Mouse (Mus musculus) heart, postnatal 0 days (tissue): ENCODE data around the gene Kazn. TPM values are rescaled to one million over a fixed set of nuclear protein-coding genes. Genes with fewer than 3 reads are reported as not detected.

Source experiments
- ATAC-seq: fragments of 200-750 bp; cut with Nextera tagmentation; 2 replicates; pipeline ENCODE4 v1.8.0; 2017; ENCODE audit warnings: low read depth, moderate number of reproducible peaks, moderate library complexity; ENCODE audit not compliant: insufficient read depth
- DNase-seq: peaks from one replicate; pipeline ENCODE4 v3.0.0-alpha.2; 2016; ENCODE audit warnings: low spot score
- H3K27ac ChIP-seq: fragments of 300-500 bp; sonication (generic); 2 replicates; pipeline ENCODE4 v1.5.1; 2014; ENCODE audit warnings: low read depth, mild to moderate bottlenecking
- H3K27me3 ChIP-seq: fragments of 300-500 bp; sonication (generic); 2 replicates; pipeline ENCODE4 v1.6.1; 2014; ENCODE audit warnings: low read length, mixed read lengths; ENCODE audit not compliant: control insufficient read depth, insufficient read depth
- H3K36me3 ChIP-seq: fragments of 300-500 bp; sonication (generic); replicated peaks from 2 replicates; pipeline ENCODE4 v1.6.1; 2014; ENCODE audit warnings: low read length, mixed read lengths; ENCODE audit not compliant: control insufficient read depth, insufficient read depth
- H3K4me1 ChIP-seq: fragments of 300-500 bp; sonication (generic); 2 replicates; pipeline ENCODE4 v1.6.1; 2014; ENCODE audit warnings: antibody characterized with exemption; ENCODE audit not compliant: control insufficient read depth, insufficient read depth
- H3K4me2 ChIP-seq: fragments of 300-500 bp; sonication (generic); 2 replicates; pipeline ENCODE4 v1.6.1; 2014; ENCODE audit warnings: low read depth, mild to moderate bottlenecking, low read length, moderate library complexity
- H3K4me3 ChIP-seq: fragments of 300-500 bp; sonication (generic); 2 replicates; pipeline ENCODE4 v1.5.1; 2014; ENCODE audit warnings: low read depth, low read length
- H3K9ac ChIP-seq: fragments of 300-500 bp; sonication (generic); replicated peaks from 2 replicates; pipeline ENCODE4 v1.6.1; 2014; ENCODE audit warnings: low read depth, low read length, mixed read lengths
- H3K9me3 ChIP-seq: fragments of 300-500 bp; sonication (generic); replicated peaks from 2 replicates; pipeline ENCODE4 v1.6.1; 2016; ENCODE audit warnings: low read length; ENCODE audit not compliant: control insufficient read depth
- CTCF ChIP-seq: IDR thresholded peaks from 2 replicates; pipeline ENCODE4 v1.5.1; 2016; ENCODE audit warnings: antibody characterized with exemption, control low read depth, low read depth
- EP300 ChIP-seq: IDR thresholded peaks from 2 replicates; pipeline ENCODE4 v1.6.1; 2016; ENCODE audit warnings: antibody characterized with exemption, low read depth
- WGBS: fragments of 180-500 bp; shearing (Covaris S2); extraction: QIAGEN DNeasy Blood & Tissue Kit; methylation state at CpG from one replicate; pipeline ENCODE4 v1.1.7; 2014; 5-methylcytosine and 5-hydroxymethylcytosine counted together
- polyA plus RNA-seq: library from polyadenylated mRNA; unstranded; fragments of >200 nt; fragmentation: Nextera tagmentation; extraction: Ambion mirVana; gene quantifications from 2 replicates; pipeline ENCODE4 v1.2.1, GENCODE M21; 2015
- total RNA-seq: library from RNA; depleted of rRNA; stranded (reverse); fragments of >200 nt; gene quantifications from 2 replicates; pipeline ENCODE4 v1.2.3, GENCODE M21; 2014; ENCODE audit warnings: low replicate concordance

Gene Kazn
- total and polyA plus RNA-seq, 2 experiments from 2014 or later, result 2.5 to 19.9 TPM

GRCm38 (mm10) chr4:142097871-142098270 lies 141.3 kb downstream of the Kazn start:
- Histone ChIP-seq H3K27me3 (no peaks in the 10 kb centered on the region; the same call in 1 of the 2 replicates), H3K4me3 (no peak overlapping the region), H3K27ac (no peak overlapping the region), H3K36me3 (no peaks in the 10 kb centered on the region), H3K4me1 (peaks cover 4% of the 10 kb centered on the region; the same call in 1 of the 2 replicates), H3K4me2 (peak overlapping the region; percentile 32; the same call in 1 of the 2 replicates), H3K9ac (no peak overlapping the region), H3K9me3 (no peaks in the 10 kb centered on the region)
- 29% methylated on average over 5 of the region's 5 CpGs for WGBS
- DNase-seq (no peak), ATAC-seq (no peak)
- no peak for TF ChIP-seq EP300
- TF ChIP-seq CTCF, result no peak

- TF ChIP-seq EP300, result no peak
- no peak for TF ChIP-seq CTCF
- DNase-seq (no peak), ATAC-seq (peak; percentile 31; the same call in 1 of the 2 replicates)
- Histone ChIP-seq H3K4me2 (no peak overlapping the region), H3K4me1 (peaks cover 4% of the 10 kb centered on the region; the same call in 1 of the 2 replicates), H3K27me3 (no peaks in the 10 kb centered on the region), H3K36me3 (no peaks in the 10 kb centered on the region), H3K4me3 (no peak overlapping the region), H3K9me3 (no peaks in the 10 kb centered on the region), H3K27ac (no peak overlapping the region), H3K9ac (no peak overlapping the region)
- WGBS, result 52% methylated on average over 15 of the region's 15 CpGs
Measured at GRCm38 (mm10) chr4:142095513-142096241, 143.5 kb downstream of the Kazn start.

GRCm38 (mm10) chr4:142094386-142094785 lies 144.8 kb downstream of the Kazn start:
- H3K9me3 ChIP-seq, result no peaks in the 10 kb centered on the region

GRCm38 (mm10) chr4:142091100-142091499 lies 148.1 kb downstream of the Kazn start:
- Histone ChIP-seq H3K4me3 (no peak overlapping the region), H3K9ac (no peak overlapping the region), H3K9me3 (no peaks in the 10 kb centered on the region), H3K4me2 (no peak overlapping the region), H3K36me3 (no peaks in the 10 kb centered on the region), H3K27ac (no peak overlapping the region), H3K4me1 (peaks cover 4% of the 10 kb centered on the region; the same call in 1 of the 2 replicates), H3K27me3 (no peaks in the 10 kb centered on the region)
- WGBS, result 64% methylated on average over 2 of the region's 2 CpGs
- DNase-seq, result no peak
- no peak for TF ChIP-seq CTCF
- no peak for TF ChIP-seq EP300
- ATAC-seq, result no peak

More at GRCm38 (mm10) chr4:142094386-142094785, 144.8 kb downstream of the Kazn start:
- Histone ChIP-seq H3K4me1 (peaks cover 4% of the 10 kb centered on the region; the same call in 1 of the 2 replicates), H3K27ac (no peak overlapping the region), H3K4me2 (no peak overlapping the region), H3K9ac (no peak overlapping the region), H3K4me3 (no peak overlapping the region), H3K27me3 (no peaks in the 10 kb centered on the region), H3K36me3 (no peaks in the 10 kb centered on the region)
- 35% methylated on average over 11 of the region's 11 CpGs for WGBS
- no peak for DNase-seq
- ATAC-seq, result no peak
- no peak for TF ChIP-seq EP300
- no peak for TF ChIP-seq CTCF

- Histone ChIP-seq H3K27me3 (no peaks in the 10 kb centered on the region), H3K27ac (no peak overlapping the region), H3K4me3 (no peak overlapping the region), H3K9me3 (no peaks in the 10 kb centered on the region), H3K9ac (no peak overlapping the region), H3K4me1 (peaks cover 4% of the 10 kb centered on the region; the same call in 1 of the 2 replicates), H3K36me3 (no peaks in the 10 kb centered on the region), H3K4me2 (no peak overlapping the region)
- WGBS, result 80% methylated on average over 6 of the region's 6 CpGs
- TF ChIP-seq EP300 (no peak), CTCF (no peak)
- no peak for DNase-seq
- no peak for ATAC-seq
Measured at GRCm38 (mm10) chr4:142089966-142090365, 149.2 kb downstream of the Kazn start.
